Comparison of ENCODE assay signal across 8 mouse cellular contexts in the genomic region with DNA sequence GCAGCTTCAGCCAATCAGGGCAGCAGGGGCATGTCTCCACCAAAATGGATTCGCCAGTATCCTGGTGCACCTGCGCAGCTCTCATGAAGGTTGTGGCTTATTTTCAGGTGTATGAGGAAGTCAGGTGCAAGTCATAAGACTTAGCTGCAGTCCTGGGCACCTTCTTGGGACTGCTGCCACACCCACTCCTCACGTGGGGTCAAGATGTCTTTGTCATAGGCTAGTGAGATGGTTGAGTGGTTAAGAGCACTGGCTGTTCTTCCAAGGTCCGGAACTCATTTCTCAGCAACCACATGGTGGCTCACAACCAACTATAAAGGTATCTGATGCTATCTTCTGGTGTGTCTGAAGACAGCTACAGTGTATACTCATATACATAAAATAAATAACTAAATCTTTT. TPM values are rescaled to one million over a fixed set of nuclear protein-coding genes. Genes with fewer than 3 reads are reported as not detected.
DNase-seq lines count a peak whose midpoint lies in the region; ATAC-seq and TF ChIP-seq lines count a peak whose summit lies in the region.
"Not testable (repeated sequence)": the region's sequence is repeated elsewhere in the genome, so short reads cannot be mapped to it uniquely, and the experiment has no call there.

No protein-coding gene starts in this region.

- H3K9me3 ChIP-seq in intestine, embryonic 16.5 days (ENCODE audit: control insufficient read depth, low read length); liver, embryonic 12.5 days (replicated peaks); stomach, postnatal 0 days (ENCODE audit: control insufficient read depth, low read length): not testable (repeated sequence)

- H3K27me3 ChIP-seq in intestine, embryonic 16.5 days (replicated peaks; ENCODE audit: control insufficient read depth, insufficient read depth, low read length); liver, embryonic 12.5 days (replicated peaks); stomach, postnatal 0 days (ENCODE audit: control insufficient read depth, insufficient read depth, low read length): not testable (repeated sequence)

- not testable (repeated sequence) for H3K36me3 ChIP-seq in intestine, embryonic 16.5 days (ENCODE audit: control insufficient read depth, insufficient read depth, low read length); liver, embryonic 12.5 days; stomach, postnatal 0 days (ENCODE audit: control insufficient read depth, insufficient read depth, low read length)

- WGBS in intestine, embryonic 16.5 days, result 52% methylated on average over 4 of the region's 4 CpGs
- 47% methylated on average over 4 of the region's 4 CpGs for WGBS in liver, embryonic 12.5 days (ENCODE audit: insufficient replicate concordance)
- WGBS in stomach, postnatal 0 days, result 64% methylated on average over 4 of the region's 4 CpGs

- TF ChIP-seq EP300 in stomach, postnatal 0 days (optimal IDR thresholded peaks at IDR 0.05), result not testable (repeated sequence)

- H3K4me1 ChIP-seq in intestine, embryonic 16.5 days (ENCODE audit: control insufficient read depth, insufficient read depth, low read length), result peaks cover 15% of the 10 kb centered on the region
- peaks cover 34% of the 10 kb centered on the region for H3K4me1 ChIP-seq in liver, embryonic 12.5 days
- H3K4me1 ChIP-seq in stomach, postnatal 0 days (replicated peaks; ENCODE audit: control insufficient read depth, insufficient read depth), result not testable (repeated sequence)

- H3K27ac ChIP-seq in intestine, embryonic 16.5 days (ENCODE audit: low read length); liver, embryonic 12.5 days; stomach, postnatal 0 days (replicated peaks): not testable (repeated sequence)

- TF ChIP-seq CTCF in stomach, postnatal 0 days (IDR thresholded peaks at IDR 0.05; ENCODE audit: low read depth), result not testable (repeated sequence)

- peak; percentile 34 for DNase-seq in CD4-positive helper T cell, adult 2 months (ENCODE audit: low read depth, low spot score)
- peak; percentile 54 for DNase-seq in R1 (ENCODE audit: low read depth, low spot score)
- peak; percentile 86 to 92 for DNase-seq in kidney, adult 8-10 months
- DNase-seq in kidney, postnatal 14 days, result peak; percentile 63
- peak; percentile 11 for DNase-seq in lung, postnatal 10 days
- DNase-seq in stomach, postnatal 0 days (ENCODE audit: low spot score), result peak; percentile 39

- H3K4me2 ChIP-seq in intestine, embryonic 16.5 days (ENCODE audit: low read depth, low read length); stomach, postnatal 0 days (replicated peaks; ENCODE audit: low read depth): not testable (repeated sequence)
- H3K4me2 ChIP-seq in liver, embryonic 12.5 days, result peak overlapping the region; percentile 85

- ATAC-seq in intestine, embryonic 16.5 days, result peak; percentile 32
- ATAC-seq in liver, embryonic 12.5 days; stomach, postnatal 0 days (ENCODE audit: low FRiP score, low TSS enrichment): not testable (repeated sequence)

- not testable (repeated sequence) for H3K4me3 ChIP-seq in intestine, embryonic 16.5 days (ENCODE audit: low read length); stomach, postnatal 0 days (ENCODE audit: low read depth, low read length)
- peak overlapping the region; percentile 94; the same call in 1 of the 2 replicates for H3K4me3 ChIP-seq in liver, embryonic 12.5 days

- not testable (repeated sequence) for H3K9ac ChIP-seq in intestine, embryonic 16.5 days (ENCODE audit: low read depth, low read length); liver, embryonic 12.5 days; stomach, postnatal 0 days (ENCODE audit: low read length)

RNA-seq across cellular contexts. Expression of gene Anapc7, which starts 0.8 kb away (rescaled TPM):
- polyA plus RNA-seq in intestine, embryonic 16.5 days (2015; fragmentation: Nextera tagmentation; extraction: Ambion mirVana), result 35.9 and 40.1 TPM in 2 replicates
- 23.3 and 23.9 TPM in 2 replicates for polyA plus RNA-seq in liver, embryonic 12.5 days (2016; fragmentation: Nextera tagmentation; extraction: Ambion mirVana)
- polyA plus RNA-seq in stomach, postnatal 0 days (2015; fragmentation: Nextera tagmentation; extraction: Ambion mirVana), result 20.7 and 21.7 TPM in 2 replicates

RNA-seq across cellular contexts. Expression of gene Arpc3, which starts 29.0 kb away (rescaled TPM):
- 161 and 164 TPM in 2 replicates for polyA plus RNA-seq in intestine, embryonic 16.5 days (2015; fragmentation: Nextera tagmentation; extraction: Ambion mirVana)
- polyA plus RNA-seq in liver, embryonic 12.5 days (2016; fragmentation: Nextera tagmentation; extraction: Ambion mirVana), result 101 and 103 TPM in 2 replicates
- 147 TPM in 2 replicates for polyA plus RNA-seq in stomach, postnatal 0 days (2015; fragmentation: Nextera tagmentation; extraction: Ambion mirVana)

RNA-seq across cellular contexts. Expression of gene Fam216a, which starts 48.5 kb away (rescaled TPM):
- 31.8 and 34.0 TPM in 2 replicates for polyA plus RNA-seq in intestine, embryonic 16.5 days (2015; fragmentation: Nextera tagmentation; extraction: Ambion mirVana)
- polyA plus RNA-seq in liver, embryonic 12.5 days (2016; fragmentation: Nextera tagmentation; extraction: Ambion mirVana), result 29.6 and 31.6 TPM in 2 replicates
- 23.8 and 26.0 TPM in 2 replicates for polyA plus RNA-seq in stomach, postnatal 0 days (2015; fragmentation: Nextera tagmentation; extraction: Ambion mirVana)

RNA-seq across cellular contexts. Expression of gene Gpn3, which starts 49.0 kb away (rescaled TPM):
- 55.0 and 59.2 TPM in 2 replicates for polyA plus RNA-seq in intestine, embryonic 16.5 days (2015; fragmentation: Nextera tagmentation; extraction: Ambion mirVana)
- polyA plus RNA-seq in liver, embryonic 12.5 days (2016; fragmentation: Nextera tagmentation; extraction: Ambion mirVana), result 80.3 and 85.1 TPM in 2 replicates
- 40.5 and 41.5 TPM in 2 replicates for polyA plus RNA-seq in stomach, postnatal 0 days (2015; fragmentation: Nextera tagmentation; extraction: Ambion mirVana)

Comparison
In these comparisons a context has a peak if more than half of its experiments do, and no peak if none do; other contexts are left out.
1. DNase-seq: peak in every context shown above with its lines; median percentile 89 in kidney, adult 8-10 months; 63 in kidney, postnatal 14 days; 54 in R1; 39 in stomach, postnatal 0 days; 34 in CD4-positive helper T cell, adult 2 months; 11 in lung, postnatal 10 days.